Mouse (Mus musculus): ENCODE results near the gene Apom.
A peak's percentile ranks its signal among the peaks of the same experiment; 100 is the strongest.

The Apom gene

DNA sequence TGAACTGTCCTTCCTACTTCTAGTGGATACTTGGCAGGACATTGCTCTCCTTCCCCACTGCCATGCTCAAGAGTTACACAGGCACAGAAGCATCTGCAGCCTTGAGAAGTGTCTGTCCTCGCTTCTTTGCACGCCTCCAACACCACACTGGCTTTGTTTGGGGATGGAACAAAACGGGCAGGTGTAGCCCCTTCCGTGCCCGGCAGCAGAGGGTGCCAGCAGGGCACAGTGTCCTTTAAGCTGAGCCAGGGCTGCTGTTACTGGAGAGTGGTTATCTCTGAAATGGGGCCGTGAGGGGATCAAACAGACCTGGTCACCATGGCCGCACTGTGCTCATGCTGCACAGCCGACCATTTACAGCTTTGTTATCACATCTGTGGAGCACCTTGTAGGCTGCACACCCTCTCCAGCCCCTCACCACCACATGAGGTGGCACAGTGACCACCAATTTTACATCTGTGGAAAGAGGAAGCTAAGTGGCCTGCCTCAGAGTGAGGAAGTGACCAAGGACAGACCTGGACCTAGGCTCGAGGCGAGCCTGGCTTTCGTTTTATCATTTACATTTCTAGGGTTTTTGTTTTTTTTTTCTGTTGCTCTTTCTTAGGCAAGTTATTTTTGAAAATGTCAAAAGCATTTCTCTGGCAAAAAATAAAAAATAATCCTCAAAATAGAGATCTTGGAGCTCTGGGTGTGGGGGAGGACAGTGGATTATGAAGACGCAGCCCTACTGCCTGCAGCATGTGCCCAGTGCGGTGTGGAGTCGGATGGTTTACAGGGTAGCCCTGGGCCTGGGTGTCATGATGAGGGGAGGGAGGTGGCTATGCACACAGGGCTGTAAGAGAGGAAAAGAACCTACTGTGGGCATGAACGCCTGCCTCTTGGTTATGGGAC lies 37.1 kb downstream of the Apom start:
- DNase-seq = no peak

DNA sequence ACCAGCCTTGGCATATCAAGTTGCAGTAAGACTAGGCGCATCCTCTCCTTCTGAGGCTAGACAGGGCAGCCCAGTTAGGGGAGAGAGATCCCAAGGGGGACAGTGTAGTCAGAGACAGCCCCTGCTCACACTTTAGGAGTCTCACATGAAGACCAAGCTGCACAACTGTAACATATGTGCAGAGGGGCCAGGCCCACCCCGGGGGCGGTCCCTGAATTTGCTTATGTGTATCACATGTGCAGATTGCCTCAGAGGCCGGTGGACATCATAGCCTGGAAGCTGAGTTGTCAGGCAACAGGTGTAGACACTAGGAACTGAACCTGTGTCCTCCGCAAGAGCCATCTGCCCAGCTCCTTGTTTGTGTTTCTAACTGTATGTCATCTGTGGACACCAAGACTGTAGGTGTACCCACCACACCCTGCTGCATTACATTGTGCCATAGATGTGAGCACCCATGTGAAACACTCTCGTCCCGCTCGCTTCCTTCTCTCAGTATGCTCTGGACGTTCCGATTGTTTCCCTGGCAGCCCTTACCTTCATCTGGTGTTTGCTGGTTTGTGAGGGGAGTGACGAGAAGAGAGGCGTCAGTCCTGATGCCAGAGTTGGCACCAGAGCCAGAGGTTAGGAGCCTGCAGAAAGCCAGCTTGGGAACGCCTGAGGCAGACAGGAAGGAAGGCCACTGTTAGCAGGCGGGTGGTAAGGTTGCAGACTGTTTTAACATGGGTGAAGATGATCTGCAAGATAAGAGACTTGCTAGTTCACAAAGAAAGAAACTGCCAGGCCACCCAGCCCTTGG lies 39.2 kb downstream of the Apom start:
- DNase-seq = no peak

GRCm38 (mm10) chr17:35090166-35090932 lies 41.5 kb downstream of the Apom start:
- peak; percentile 9 for DNase-seq

DNA sequence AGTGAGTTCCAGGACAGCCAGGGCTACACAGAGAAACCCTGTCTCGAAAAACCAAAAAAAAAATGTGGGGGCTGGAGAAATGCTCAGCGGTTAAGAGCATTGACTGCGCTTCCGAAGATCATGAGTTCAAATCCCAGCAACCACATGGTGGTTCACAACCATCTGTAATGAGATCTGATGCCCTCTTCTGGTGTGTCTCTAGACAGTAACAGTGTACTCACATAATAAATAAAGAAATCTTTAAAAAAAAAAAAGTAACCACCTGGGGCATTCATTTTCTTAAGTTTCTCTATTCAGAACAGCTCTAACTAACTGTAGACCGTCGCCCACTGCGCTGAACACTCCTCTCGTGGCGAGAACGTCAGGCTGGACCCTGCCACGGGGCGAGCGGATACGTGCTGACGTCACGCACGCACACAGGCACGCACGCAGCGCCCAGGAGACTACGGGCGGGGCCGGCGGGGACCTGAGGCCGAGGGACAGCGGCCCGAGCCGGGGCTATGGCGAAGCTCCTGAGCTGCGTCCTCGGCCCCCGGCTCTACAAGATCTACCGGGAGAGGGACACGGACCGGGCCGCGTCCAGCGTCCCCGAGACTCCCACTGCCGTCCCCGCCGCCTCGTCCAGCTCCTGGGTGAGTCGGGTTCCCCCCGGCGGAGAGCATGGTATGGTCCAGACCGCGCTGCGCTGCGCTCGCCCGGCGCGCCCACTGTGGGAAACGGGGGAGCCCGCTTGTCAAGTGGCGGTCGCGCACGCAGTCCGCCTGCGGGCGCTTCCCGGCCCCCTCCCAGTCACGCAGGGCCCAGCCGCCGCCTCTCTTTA lies 42.8 kb downstream of the Apom start, which contains the start of gene Abhd16a:
Gene Abhd16a, plus strand, starts transcription at position 439 of the 820 bp plus-strand sequence.
- DNase-seq = peak; percentile 97

- no peak for DNase-seq
These were observed 43.7 kb downstream of the Apom start for GRCm38 (mm10) chr17:35088151-35088550.

GRCm38 (mm10) chr17:35085208-35085865 lies 46.5 kb downstream of the Apom start, which contains the start of gene Ly6g6f:
TSS of gene Ly6g6f (minus strand) at chr17:35085610.
- no peak for DNase-seq

DNA sequence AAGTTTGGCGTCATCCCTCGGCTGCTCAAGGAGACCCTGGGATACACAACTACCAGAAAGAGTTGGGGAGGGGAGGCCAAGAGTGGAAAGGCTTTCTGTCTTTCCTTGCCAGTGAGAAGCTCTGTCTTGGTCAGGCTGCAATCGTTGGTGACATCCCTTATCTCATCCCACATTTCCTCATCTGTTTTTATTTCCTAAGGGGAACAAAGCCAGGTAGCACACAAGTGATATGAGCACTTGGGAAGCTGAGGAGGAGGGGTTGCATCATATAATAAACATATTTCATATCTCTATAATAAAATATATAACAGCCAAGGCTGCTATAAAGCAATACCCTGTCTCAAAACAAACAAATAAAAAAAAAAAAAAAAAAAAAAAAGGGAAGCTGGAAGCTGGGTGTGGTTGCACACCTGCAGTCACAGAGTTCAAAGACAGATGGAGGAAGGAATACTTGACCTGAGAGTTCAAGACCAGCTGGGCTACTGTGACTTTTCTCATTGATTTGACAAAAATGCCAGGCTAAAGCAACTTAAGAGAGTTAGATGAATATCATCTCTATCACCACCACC lies 47.8 kb downstream of the Apom start:
- DNase-seq = no peak

DNA sequence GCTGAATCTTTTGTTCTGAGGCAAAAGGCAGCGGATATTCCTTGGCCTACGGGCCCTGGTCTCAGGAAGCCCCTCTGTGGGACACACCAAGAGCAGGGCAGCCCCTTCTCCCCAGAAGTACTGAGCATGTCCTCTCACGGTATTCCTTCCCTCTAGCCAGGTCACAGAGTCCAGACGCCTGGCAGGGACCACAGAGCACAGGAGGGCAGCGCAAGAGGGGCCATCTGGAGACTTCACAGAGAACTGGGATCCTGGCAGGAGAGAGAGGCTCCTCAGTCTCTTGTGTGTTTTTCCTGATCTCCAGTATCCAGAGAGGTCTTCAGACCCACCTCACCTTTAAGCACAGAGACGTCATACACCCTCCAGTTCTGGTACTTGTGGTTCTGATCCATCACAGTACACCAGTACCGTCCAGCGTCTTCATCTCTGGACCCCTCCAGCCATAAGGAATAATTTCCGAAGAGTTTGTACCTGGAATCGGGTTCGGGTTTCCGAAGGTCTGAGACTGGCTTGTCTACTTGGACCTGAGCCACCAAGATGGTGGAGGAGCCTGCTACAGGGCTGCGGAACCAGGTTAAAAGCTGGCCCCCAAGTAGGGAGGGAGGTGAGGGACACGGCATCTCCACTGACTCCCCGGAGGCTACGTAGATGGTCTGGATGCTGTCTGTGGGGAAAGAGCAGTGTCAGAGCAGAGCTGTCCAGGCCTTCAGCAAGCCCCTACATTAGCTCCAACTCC lies 48.8 kb downstream of the Apom start:
- DNase-seq = no peak

GRCm38 (mm10) chr17:35080710-35081109 lies 51.1 kb downstream of the Apom start:
- DNase-seq = no peak

DNA sequence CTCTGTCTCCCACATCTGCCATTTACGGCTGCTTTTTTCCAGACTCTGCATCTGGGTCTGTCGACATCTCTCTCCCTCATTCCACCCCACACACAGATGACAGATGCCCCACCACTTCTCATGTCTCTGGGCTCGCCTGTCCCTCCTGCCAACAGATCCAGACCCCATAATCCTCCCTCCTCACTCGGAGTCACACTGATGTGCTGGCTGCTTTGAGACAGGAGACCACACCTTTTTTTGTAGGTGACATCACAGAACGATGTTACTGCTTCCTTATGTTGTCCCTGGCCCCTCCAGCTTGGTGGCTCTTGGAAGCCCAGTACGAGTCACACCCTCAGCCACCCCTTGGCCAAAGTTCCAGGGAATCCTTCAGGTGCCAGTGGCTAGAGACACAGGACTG lies 51.6 kb downstream of the Apom start:
- DNase-seq = no peak

DNA sequence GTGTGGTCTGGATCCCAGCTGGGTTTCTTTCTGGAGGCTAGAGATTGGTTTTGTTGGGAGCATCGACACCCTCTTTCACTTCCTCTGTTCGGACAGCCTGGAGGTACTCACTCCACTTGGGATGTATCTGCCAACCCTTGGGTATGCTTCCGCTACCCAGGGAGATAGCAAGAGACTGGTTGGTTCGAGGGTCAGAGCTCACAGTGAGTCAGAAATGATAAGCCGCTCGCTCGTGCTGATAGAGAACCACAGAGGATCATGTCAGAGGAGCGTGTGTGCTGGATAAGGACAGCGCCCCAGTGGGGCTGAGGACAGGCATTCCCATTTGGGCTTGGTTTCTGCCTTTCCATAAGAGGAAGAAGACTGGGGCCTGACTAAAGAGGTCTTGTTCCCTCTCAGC lies 52.1 kb downstream of the Apom start:
- DNase-seq = no peak
